Mouse (Mus musculus) thymus, adult 2 months (tissue): ENCODE measurements around the gene Gdpd3.

Experiments used
- CTCF ChIP-seq: fragments of 200-500 bp; IDR thresholded peaks from 2 replicates; pipeline ENCODE4 v1.5.1; 2012; ENCODE audit warnings: mild to moderate bottlenecking, control low read depth, low read length, moderate library complexity, borderline replicate concordance; ENCODE audit not compliant: control insufficient read depth, poor library complexity, insufficient read depth; ENCODE audit errors: extremely low read depth
- POLR2A ChIP-seq: fragments of 200-500 bp; IDR thresholded peaks from 2 replicates; pipeline ENCODE4 v1.6.1; 2012; ENCODE audit warnings: mild to moderate bottlenecking, low read length, control low read depth, moderate library complexity; ENCODE audit not compliant: control insufficient read depth, poor library complexity, insufficient read depth; ENCODE audit errors: extremely low read depth

GRCm38 (mm10) chr7:126797411-126798126 lies 31.4 kb downstream of the Gdpd3 start, which contains the start of gene Fam57b:
- TF ChIP-seq CTCF = no peak
- no peak for TF ChIP-seq POLR2A
